Mouse (Mus musculus) MEL (cell line): ENCODE measurements around the gene Rprd2.

Experiments used
- CTCF ChIP-seq, 3 experiments: IDR thresholded peaks in 2 of 3; conservative IDR thresholded peaks in 1 of 3; 2 replicates each; pipeline ENCODE4 v1.5.1; 2011 to 2012; ENCODE audit warnings: low read length in 3 of 3, low read depth in 2 of 3, mild to moderate bottlenecking in 2 of 3, improper control_type of control experiment in 1 of 3, inconsistent platforms in 1 of 3, mixed read lengths in 1 of 3, moderate library complexity in 1 of 3; ENCODE audit not compliant: control insufficient read depth in 1 of 3, insufficient read depth in 1 of 3, poor library complexity in 1 of 3, severe bottlenecking in 1 of 3
- E2F4 ChIP-seq: IDR thresholded peaks from 2 replicates; pipeline ENCODE4 v1.6.1; 2011; ENCODE audit warnings: low read depth, low read length, improper control_type of control experiment, borderline replicate concordance
- GATA1 ChIP-seq: IDR thresholded peaks from 2 replicates; pipeline ENCODE4 v1.6.1; 2011; ENCODE audit warnings: low read depth, low read length, improper control_type of control experiment
- MAFK ChIP-seq: IDR thresholded peaks from 2 replicates; pipeline ENCODE4 v1.6.1; 2011; ENCODE audit warnings: low read depth, mild to moderate bottlenecking, low read length, improper control_type of control experiment, borderline replicate concordance
- MAX ChIP-seq: IDR thresholded peaks from 2 replicates; pipeline ENCODE4 v1.6.1; 2011; ENCODE audit warnings: low read length, improper control_type of control experiment
- POLR2A ChIP-seq, 2 experiments: IDR thresholded peaks; 2 replicates each; pipeline ENCODE4 v1.6.1; 2011 to 2012; ENCODE audit warnings: low read length in 2 of 2, mild to moderate bottlenecking in 2 of 2, control low read depth in 1 of 2, improper control_type of control experiment in 1 of 2, low read depth in 1 of 2, moderate library complexity in 1 of 2; ENCODE audit not compliant: control insufficient read depth in 1 of 2, insufficient read depth in 1 of 2, poor library complexity in 1 of 2
- TBP ChIP-seq: IDR thresholded peaks from 2 replicates; pipeline ENCODE4 v1.8.0; 2011; ENCODE audit warnings: low read depth, low read length, improper control_type of control experiment
- UBTF ChIP-seq: IDR thresholded peaks from 2 replicates; pipeline ENCODE4 v1.6.1; 2012; ENCODE audit warnings: low read depth, mild to moderate bottlenecking, inconsistent platforms, low read length, improper control_type of control experiment, moderate library complexity, borderline replicate concordance; ENCODE audit not compliant: insufficient read depth
- ZC3H11A ChIP-seq: IDR thresholded peaks from 2 replicates; pipeline ENCODE4 v1.6.1; 2012; ENCODE audit warnings: low read depth, mild to moderate bottlenecking, inconsistent platforms, low read length, improper control_type of control experiment
- ZMIZ1 ChIP-seq: IDR thresholded peaks from 2 replicates; pipeline ENCODE4 v1.6.1; 2012; ENCODE audit warnings: low read depth, mild to moderate bottlenecking, inconsistent platforms, low read length, improper control_type of control experiment, moderate library complexity

DNA sequence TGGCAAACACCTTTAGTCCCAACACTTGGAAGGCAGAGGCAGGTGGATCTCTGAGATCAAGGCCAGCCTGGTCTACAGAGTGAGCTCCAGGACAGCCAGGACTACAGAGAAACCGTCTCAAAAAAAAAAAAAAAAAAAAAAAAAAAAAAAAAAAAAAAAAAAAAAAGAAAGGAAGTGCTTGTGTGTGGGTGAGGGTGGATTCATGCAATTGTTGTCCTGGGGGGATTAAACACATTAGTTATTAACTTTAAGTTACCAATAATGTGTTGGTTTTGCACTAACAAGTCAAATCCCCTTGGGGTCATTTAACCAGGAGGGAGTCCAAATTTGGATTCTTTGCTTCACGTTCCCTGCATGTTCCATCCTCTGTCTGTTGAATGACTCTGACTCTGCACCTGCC, 7.6 kb upstream of the Rprd2 start:
- TF ChIP-seq CTCF (IDR thresholded peaks at IDR 0.05 in 2 of 3, conservative IDR thresholded peaks at IDR 0.05 in 1 of 3; ENCODE audit: control insufficient read depth in 1 of 3, insufficient read depth in 1 of 3, low read depth in 2 of 3, low read length in 3 of 3, poor library complexity in 1 of 3, severe bottlenecking in 1 of 3) (no peak), ZMIZ1 (no peak), GATA1 (no peak), POLR2A (IDR thresholded peaks at IDR 0.05; ENCODE audit: control insufficient read depth in 1 of 2, insufficient read depth in 1 of 2, low read depth in 1 of 2, low read length in 2 of 2, poor library complexity in 1 of 2) (no peak), MAFK (no peak), E2F4 (no peak), MAX (no peak), TBP (no peak), UBTF (no peak), ZC3H11A (no peak)
